Comparison of ENCODE assay signal across 8 mouse cellular contexts in genomic region chr3:56183159-56184133, GRCm38 (mm10). TPM values are rescaled to one million over a fixed set of nuclear protein-coding genes. Genes with fewer than 3 reads are reported as not detected.
DNase-seq lines count a peak whose midpoint lies in the region.

Nbea (minus strand) TSS chr3:56183701.

- DNase-seq in NIH3T3 (ENCODE audit: low read depth), result peak; percentile 92
- peak; percentile 95 for DNase-seq in cerebellum, adult 9-10 months
- DNase-seq in frontal cortex, adult 2 months (ENCODE audit: extremely low spot score in 1 of 2, low spot score in 1 of 2), result peak; percentile 67 to 89
- DNase-seq in heart, postnatal 4 days, result peak; percentile 90
- DNase-seq in layer of hippocampus, adult 8-10 months (ENCODE audit: low spot score in 2 of 2), result peak; percentile 69 to 85
- peak; percentile 85 to 92 for DNase-seq in lung, adult 18-20 months
- DNase-seq in ovary, postnatal 36 days (ENCODE audit: low spot score), result peak; percentile 88
- peak; percentile 76 for DNase-seq in thymus, postnatal 4 days

RNA-seq across cellular contexts. Expression of gene Nbea, which starts in this region (rescaled TPM):
- polyA plus RNA-seq in frontal cortex, adult 2 months (2012; rRNA removed), result 111 and 119 TPM in 2 replicates
- 10 to 100 TPM; 30.8 to 31.9 TPM for total RNA-seq in heart, postnatal 4 days (2021)
- 100 to 1,000 TPM; 174 to 221 (median 199) TPM for total RNA-seq in layer of hippocampus, adult 8-10 months (2022)

Comparison
In these comparisons a context has a peak if more than half of its experiments do, and no peak if none do; other contexts are left out.
1. Peak in every context shown above with its lines: DNase-seq.
2. RNA of gene Nbea (total RNA-seq): 174 to 221 TPM in layer of hippocampus, adult 8-10 months; 30.8 to 31.9 TPM in heart, postnatal 4 days; every median in the first group is over 4 times any median in the second.